Mouse (Mus musculus): ENCODE measurements at regions not wholly inside any gene's neighbourhood (a gene's known extent, or its start where the extent isn't known, plus 50 kb on each side); places are given as distances from the start of the nearest gene placed in this dataset.
A peak's percentile ranks its signal among the peaks of the same experiment; 100 is the strongest.
"Not testable (repeated sequence)": the region's sequence is repeated elsewhere in the genome, so short reads cannot be mapped to it uniquely, and the experiment has no call there.

GRCm38 (mm10) chr5:100309807-100310165, 106.2 kb downstream of the Sec31a start:
- DNase-seq (ENCODE audit: low spot score), result no peak

GRCm38 (mm10) chr5:100309071-100309806, 106.8 kb downstream of the Sec31a start:
- no peak for DNase-seq (ENCODE audit: low spot score)

- DNase-seq (ENCODE audit: low spot score), result no peak
These were observed 111.6 kb downstream of the Sec31a start for GRCm38 (mm10) chr5:100304403-100304802.

- DNase-seq (ENCODE audit: low spot score), result no peak
These were observed 113.8 kb downstream of the Sec31a start for GRCm38 (mm10) chr5:100302068-100302775.

GRCm38 (mm10) chr5:100299141-100299540, 116.9 kb downstream of the Sec31a start:
- DNase-seq (ENCODE audit: low spot score), result no peak

- no peak for DNase-seq (ENCODE audit: low spot score)
These were observed 121.8 kb downstream of the Sec31a start for GRCm38 (mm10) chr5:100294189-100294588.

GRCm38 (mm10) chr5:100280215-100280614, 120.6 kb upstream of the Tmem150c start:
- no peak for DNase-seq (ENCODE audit: low spot score)

- DNase-seq (ENCODE audit: low spot score), result no peak
These were observed 119.9 kb upstream of the Tmem150c start for GRCm38 (mm10) chr5:100279474-100279873.

- no peak for DNase-seq (ENCODE audit: low spot score)
These were observed 115.1 kb upstream of the Tmem150c start for GRCm38 (mm10) chr5:100274674-100275073.

GRCm38 (mm10) chr5:100271975-100272374, 112.4 kb upstream of the Tmem150c start:
- DNase-seq (ENCODE audit: low spot score), result not testable (repeated sequence)

GRCm38 (mm10) chr5:100270841-100271686, 111.5 kb upstream of the Tmem150c start:
- no peak for DNase-seq (ENCODE audit: low spot score)

GRCm38 (mm10) chr5:100268111-100268878, 108.7 kb upstream of the Tmem150c start:
- DNase-seq (ENCODE audit: low spot score), result no peak

GRCm38 (mm10) chr5:100266671-100267510, 107.3 kb upstream of the Tmem150c start:
- DNase-seq (ENCODE audit: low spot score), result no peak

- no peak for DNase-seq (ENCODE audit: low spot score)
These were observed 100.4 kb upstream of the Tmem150c start for GRCm38 (mm10) chr5:100259803-100260693.

GRCm38 (mm10) chr5:100258952-100259710, 99.5 kb upstream of the Tmem150c start:
- DNase-seq (ENCODE audit: low spot score), result no peak

- DNase-seq (ENCODE audit: low spot score), result no peak
These were observed 95.7 kb upstream of the Tmem150c start for GRCm38 (mm10) chr5:100255276-100255675.

GRCm38 (mm10) chr5:100252036-100252435, 92.4 kb upstream of the Tmem150c start:
- DNase-seq (ENCODE audit: low spot score), result no peak

- peak; percentile 10 for DNase-seq (ENCODE audit: low spot score)
These were observed 90.1 kb upstream of the Tmem150c start for GRCm38 (mm10) chr5:100249757-100250156.

GRCm38 (mm10) chr5:100248611-100249010, 89.0 kb upstream of the Tmem150c start:
- no peak for DNase-seq (ENCODE audit: low spot score)
